Mouse (Mus musculus) right cerebral cortex, adult 2 months (tissue): ENCODE measurements around the gene Actn4.

Experiments used
- DNase-seq, 2 experiments: peaks; one replicate each; pipeline ENCODE4 v3.0.0; 2021 to 2022; ENCODE audit warnings: low spot score in 2 of 2

Gene Actn4

DNA sequence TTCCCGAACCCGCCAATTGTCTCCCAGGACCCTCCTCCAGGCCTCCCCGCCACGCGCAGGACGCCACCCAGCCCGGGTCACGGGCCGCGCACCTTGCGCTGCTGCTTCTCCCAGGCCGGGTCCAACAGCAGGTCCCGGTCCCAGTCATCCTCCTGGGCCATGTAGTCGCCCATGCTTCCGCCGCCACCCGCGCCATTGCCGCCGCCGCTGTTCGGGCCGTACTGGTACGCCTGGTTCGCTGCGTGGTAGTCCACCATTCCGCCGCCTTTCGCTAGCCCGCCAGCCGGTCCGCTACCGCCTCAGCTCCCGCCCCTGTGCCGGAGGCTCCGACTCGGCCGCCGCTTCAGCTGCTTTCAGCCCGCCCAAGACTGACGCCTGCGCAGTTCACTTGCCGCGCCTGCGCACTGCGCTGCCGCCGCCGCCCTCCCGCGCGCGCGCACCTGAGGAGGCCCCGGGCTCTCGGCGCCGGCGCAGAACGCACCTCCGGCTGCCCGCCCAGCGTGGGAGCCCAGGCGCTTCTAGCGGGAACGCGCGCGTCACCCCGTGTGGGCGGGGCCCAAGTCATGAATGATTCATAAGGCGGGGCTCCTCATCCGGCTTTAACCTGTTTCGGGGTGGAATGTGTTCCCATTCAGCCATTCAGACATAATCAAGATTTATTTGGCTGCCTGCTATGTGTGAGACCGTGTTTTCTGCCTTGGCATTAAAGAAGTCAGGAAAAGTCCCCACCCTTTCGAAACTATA is at the start of gene Actn4:
Gene Actn4, minus strand, starts transcription at position 414 of the 744 bp plus-strand sequence.
- DNase-seq, result peak; percentile 99

DNA sequence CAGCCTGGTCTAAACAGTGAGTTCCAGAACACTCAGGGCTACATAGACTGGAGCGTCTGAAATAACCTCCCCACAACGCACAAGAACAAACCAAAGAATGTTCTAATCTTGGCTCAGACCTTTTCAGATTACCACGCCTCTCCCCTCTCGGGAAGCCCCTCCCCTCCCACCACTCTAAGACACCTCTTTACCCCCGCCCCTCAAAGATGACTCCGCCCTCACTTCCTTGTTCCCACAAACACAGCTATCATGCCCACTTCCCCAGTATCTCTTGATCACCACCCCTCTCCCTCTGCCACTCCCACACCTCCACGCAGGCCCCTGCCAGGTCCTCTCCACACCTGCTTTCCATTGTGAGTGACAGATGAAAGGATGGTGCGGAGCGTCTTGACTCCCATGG is 46.6 kb upstream of the Actn4 start:
- no peak for DNase-seq

DNA sequence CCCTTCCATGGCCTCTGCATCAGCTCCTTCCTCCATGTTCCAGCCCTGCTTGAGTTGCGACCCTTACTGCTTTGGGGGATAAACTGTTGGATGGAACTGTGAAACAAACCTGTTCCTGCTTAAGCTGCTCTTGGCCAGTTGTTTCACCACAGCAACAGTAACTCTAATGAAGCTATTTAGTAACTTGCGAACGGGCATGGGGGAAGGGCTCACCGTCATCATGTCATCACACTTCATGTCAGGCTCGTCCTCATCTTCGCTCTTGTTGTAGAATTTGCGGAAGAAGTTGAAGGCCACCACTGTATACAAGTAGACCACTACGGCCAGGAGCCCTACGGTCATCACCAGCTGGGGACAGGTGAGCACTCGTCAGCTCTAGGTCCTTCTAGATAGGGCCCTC is 46.0 kb upstream of the Actn4 start:
- DNase-seq, result no peak

DNA sequence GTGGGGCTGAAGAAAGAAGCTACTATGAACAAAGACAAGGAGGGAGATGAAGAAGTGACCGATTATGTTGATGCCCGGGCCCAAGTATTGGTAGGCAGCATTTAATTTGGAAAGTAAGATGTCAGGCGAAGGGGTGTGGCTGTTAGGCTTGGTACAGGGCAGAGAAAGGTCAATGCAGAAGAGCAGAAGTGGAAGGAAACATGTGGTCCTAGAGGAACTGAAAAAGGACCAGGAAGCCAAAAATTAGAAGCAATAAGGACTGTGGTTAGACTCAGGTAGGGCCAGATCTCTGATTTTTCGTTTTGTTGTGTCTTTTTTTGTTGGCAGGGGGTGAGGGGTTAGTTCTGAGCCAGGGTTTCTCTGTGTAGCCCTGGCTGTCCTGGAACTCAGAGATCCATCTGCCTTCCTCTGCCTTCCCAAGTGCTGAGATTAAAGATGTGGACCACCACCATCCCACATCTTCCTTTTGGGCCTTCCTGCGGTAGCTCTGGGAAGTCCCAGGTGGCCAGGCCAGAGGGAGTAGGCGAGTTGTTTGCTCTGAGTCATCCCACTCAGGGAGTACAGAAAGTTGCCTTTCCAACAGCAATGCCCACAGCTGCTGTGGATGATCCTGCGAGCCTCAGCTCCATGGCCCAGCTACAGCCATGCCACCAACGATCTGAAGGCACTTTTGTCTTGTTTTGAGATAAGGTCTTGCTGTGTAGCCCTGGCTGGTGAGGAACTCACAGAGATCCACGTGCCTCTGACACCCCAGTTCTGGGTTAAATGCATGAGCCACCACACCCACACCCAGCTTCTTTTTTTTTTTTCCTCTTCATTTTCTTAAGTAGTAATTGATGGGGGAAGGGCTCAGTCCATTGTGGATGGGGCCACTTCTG is 45.3 kb upstream of the Actn4 start:
- DNase-seq, result peak in 1 of 2 experiments; percentile 8

DNA sequence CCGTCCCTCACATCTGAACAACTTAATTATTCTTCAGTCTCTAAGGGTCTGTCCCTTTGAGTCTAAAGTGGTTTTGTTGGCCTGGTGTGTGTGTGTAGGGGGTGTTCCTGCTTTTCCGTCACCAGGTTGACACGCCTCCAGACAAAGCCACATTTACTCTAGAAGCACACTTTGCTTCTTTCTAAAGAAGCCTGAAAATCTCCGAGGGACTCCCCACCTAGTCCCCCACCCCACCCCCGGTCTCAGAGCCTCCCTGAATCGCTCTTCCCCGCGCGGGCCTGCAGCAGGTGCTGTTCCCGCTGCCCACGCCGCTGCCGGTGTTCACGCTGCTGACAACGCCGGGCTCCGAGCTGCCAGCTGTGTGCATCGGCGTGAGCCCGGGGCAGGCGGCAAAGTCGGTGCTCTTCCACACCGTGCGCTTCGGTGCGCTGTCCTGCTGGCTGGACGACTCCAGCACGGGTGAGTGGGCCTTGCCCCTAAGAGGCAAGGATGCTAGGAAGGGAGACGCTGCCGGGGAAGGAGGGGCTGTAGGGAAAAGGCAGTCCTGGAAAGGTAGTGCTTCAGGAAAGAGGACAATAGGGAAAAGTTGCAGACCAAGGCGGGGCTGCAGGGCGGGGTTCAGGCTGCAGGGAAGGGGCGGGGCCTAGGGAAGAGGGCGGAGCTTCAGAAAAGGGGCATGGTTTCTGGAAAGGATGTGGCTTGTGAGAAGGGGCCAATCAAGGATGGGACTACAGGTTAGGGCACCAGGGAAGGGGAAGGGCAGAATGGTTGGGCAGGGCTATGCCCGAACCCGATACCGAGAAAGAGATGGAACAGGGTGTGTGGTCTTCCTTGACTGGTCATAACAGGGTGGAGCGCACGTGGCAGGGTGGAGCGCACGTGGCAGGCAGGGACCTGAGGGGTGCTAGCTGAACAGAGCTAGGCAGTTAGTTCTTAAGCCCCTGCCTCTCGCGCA is 38.8 kb upstream of the Actn4 start:
- peak; percentile 41 to 51 for DNase-seq

DNA sequence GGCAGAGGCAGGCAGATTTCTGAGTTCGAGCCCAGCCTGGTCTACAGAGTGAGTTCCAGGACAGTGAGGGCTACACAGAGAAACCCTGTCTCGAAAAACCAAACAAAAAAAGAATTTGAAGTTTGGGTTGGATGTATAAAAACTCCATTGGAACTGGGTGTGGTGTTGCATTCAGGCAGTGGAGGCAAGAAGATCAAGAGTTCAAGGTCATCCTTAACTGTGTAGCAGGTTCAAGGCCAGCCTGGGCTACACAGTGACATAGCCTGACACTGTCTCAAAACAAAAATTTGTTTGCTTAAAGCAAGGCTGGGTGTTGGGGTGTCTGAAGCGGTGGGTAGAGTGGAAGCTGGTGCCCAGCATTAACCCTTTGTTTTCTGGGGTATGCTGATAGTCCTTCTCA is 31.3 kb upstream of the Actn4 start:
- DNase-seq, result no peak

DNA sequence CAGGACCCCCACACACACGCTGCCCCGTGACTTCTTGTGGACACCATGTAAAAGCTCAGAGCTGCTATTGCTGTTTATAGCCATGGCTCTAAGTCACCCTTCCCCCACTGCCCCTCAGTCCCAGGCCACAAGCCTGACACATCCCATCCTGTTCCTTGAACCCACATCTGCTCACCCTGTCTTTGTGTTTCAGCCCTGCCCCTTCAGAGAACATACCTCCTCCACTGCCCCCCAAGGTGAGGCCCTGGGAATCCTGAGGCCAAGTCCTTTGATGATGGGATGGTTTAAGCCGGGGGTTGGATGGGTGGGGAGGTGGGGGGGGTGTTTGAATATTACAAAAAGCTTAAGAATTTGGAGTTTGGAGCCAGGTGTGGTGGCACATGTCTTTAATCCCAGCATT is 30.9 kb upstream of the Actn4 start:
- DNase-seq, result no peak

DNA sequence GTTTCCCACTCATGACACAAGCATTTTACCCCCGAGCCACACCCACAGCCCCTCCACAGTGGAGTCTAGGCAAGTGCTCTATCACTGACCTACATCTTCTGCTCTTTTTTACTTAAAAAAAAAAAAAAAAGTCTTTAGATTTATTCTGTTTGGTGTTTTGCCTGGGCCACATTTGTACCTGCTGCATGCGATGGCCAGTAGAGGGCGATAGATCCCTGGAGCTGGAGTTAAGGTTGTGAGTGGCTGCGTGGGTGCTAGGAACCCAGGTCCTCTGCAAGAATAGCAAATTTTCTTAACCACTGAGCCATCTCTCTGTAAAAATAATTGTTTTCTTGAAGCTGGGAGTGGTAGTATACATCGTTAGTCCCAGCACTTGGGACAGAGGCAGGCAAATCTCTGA is 29.5 kb upstream of the Actn4 start:
- no peak for DNase-seq

DNA sequence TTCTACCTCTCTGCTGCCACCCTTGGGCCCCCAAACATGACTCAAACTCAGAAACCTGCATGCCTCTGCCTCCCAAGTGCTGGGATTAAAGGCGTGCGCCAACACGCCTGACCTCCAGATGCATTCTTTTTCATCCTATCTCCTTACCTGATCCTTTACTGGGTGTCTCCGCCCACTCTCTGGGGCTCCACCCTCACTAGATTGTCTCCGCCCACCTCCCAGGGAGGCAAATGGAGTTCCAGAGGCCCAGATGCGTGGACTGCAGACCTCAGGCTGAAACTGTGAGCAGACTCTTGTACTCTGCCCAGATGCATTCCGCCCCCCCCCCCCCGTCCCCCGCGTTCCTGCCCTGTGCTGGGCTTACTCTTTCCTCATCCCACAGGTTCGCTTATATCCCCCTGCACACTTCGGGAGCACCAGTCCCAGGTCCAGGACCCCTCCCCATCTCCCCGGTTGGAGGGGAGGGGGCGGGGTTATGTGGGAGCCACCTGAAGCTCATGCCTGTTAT is 28.7 kb upstream of the Actn4 start:
- no peak for DNase-seq

DNA sequence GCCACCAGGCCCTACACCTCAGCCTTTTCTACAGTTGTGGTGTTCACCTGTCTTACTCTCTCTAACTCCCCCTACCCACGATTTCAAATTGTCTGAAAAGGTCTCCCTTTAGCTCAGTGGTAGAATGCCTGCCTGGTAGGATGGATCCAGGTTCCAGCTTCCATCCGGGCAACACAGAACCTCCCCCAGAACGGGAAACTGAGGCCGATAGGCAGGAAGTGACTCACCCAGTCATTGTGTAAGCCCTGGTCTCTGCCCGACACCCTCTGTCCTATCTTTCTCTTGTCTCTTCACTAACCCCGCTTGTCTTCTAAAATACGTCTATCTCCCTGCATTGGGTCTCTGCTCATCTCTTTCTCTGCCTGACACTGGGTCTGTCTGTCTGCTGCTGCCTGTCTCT is 23.1 kb upstream of the Actn4 start:
- no peak for DNase-seq

DNA sequence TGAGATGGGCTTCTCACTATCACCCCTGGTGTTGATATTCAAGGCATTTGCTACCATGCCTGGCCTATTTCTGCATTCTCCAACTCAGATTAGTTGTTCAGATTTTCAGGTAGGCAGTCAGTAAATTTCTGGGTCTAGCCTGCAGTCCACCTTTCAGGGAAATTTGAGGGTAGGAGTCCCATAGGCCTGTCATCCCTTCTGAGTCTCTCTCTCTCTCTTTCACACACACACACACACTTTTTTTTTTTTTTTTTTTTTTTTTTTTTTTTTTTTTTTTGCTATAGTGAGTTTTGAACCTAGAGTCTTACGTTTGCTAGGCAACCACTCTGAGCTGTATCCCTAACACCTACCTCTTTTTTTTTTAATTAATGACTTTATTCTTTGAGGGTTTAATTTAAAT is 22.3 kb upstream of the Actn4 start:
- no peak for DNase-seq

DNA sequence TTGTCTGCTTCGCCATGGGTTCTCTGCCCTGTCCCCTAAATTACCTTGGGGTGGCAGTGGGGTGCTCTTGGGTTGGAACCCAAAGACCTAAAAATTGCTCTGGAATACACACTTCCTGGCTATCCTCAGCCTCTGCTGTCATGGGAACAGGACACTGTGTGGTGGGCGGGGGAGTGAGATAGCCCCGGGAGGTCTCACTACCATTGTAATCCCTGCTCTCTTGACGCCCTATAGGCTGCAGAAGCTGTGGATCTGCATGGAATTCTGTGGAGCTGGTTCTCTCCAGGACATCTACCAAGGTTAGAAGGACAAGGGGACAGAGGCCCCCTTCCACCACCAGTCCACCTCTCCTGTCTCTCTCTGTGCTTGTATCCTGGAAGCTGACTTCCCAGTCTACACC is 21.7 kb upstream of the Actn4 start:
- no peak for DNase-seq

DNA sequence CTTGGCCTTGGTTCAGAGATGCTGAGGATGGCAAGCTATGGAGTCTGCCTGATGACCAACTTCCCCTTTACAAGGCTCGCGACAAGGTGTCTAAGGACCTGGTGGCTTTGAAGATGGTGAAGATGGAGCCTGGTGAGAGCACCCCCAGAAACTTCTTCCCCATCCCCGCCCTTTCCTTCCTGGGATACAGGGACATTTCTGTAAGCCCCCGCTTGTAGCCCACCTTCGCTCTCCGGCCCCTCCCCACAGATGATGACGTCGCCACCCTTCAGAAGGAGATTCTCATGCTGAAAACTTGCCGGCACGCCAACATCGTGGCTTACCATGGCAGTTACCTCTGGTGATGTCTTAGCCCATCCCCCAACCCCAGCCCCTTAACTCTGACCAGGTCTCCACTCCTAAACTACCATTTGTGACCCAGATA is 21.0 kb upstream of the Actn4 start:
- DNase-seq, result no peak

DNA sequence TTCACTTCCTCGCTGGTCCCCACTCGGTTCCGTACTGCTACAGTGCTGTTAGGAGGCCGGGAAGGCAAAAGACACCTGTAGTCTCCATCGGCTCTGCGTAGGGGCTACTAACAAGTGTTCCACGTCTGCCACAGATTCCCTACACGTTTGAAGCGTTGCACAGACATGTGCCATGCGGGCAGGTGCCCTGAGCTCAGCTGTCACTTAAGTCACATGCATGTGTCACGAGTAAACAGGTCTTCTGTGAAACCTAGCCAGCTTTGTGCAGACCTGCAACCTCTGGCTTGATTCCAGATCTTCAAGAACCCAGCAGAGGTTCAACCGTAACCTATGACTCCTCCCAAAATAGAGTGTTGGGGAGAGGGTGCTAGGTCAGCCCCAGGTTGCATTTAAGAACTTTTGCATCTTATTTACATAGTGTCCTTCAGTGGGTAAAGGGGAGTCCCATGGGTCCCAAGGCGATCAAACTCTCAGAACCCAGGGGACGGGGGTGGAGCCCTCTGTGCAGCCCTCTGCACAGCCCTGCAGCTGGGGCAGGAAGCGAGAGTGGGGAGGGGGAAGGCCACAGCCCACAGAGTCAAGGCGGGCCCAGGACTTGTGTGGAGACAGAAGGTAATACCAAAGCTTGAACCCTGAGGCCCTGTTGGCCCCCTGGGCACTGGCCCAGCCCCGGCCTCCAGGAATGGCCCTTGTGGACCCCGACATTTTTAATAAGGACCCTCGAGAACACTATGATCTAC is 20.3 kb upstream of the Actn4 start:
- no peak for DNase-seq

DNA sequence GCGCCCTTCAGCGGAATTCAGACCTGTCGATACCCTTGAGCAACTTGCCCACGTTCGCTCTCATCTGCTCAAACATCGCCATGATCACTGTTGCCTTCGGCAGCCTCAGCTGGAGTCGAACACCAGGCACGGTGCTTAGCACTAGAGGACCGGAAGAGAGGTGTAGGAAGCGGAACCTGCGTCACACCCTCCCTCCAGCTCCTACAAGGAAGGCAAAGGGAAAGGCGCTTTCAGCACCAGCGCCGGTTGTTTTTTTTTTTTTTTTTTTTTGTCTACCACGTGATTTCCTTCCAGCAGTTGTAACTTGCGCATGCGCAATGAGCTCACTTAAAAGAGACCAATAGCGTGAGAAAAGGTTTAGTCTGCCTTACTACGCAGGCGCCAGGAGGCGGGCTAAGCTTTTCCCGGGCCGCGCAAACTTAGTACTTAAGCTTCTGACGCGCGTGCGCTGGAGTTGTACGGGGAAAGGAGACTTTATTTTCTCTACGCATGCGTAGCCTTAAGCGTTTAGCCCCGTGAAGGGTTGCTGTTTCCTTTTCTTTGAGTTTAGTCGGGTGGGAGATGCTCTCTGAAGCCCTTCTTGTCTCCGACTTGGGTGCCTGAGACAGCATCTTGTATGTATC is 19.6 kb upstream of the Actn4 start, which contains the start of the genes Eif3k and Map4k1:
Gene Eif3k, minus strand, starts transcription at position 214 of the 623 bp plus-strand sequence.
Gene Map4k1, plus strand, starts transcription at position 400 of the 623 bp plus-strand sequence.
- DNase-seq, result peak; percentile 99

DNA sequence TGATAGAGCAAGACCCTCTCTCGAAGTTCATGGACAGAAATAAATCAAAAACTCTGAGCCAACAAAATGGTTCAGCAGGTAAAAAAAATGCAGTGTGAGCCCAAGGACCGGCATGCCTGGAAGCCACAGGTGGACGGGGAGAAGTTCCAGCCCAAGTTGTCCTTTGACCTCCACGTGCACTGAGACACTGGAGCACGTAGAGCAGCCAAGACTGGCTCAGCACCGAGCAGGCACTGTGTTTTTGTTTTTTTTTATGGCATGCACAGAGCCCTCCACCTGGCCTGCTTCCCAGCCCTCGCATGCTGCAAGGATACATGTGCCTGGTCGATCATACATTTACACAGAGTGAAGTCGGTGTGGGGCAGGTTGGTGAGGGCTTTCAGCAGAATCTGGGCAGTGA is 15.4 kb upstream of the Actn4 start:
- no peak for DNase-seq

DNA sequence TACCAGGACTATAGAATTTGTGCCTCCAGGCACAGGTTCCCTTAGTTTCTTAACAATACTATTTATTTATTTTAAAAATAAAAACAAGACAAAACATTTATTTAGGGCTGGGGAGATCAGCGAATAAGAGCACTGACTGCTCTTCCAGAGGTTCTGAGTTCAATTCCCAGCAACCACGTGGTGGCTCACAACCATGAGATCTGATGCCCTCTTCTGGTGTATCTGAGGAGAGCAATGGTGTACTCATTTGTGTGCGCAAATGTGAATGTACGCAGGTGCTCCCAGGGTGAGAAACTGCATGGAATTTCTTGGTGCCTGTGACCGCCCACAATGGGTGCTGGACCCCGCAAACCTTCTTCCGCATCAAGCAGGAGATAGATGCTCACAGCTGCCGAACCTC is 10.9 kb upstream of the Actn4 start:
- DNase-seq, result no peak

DNA sequence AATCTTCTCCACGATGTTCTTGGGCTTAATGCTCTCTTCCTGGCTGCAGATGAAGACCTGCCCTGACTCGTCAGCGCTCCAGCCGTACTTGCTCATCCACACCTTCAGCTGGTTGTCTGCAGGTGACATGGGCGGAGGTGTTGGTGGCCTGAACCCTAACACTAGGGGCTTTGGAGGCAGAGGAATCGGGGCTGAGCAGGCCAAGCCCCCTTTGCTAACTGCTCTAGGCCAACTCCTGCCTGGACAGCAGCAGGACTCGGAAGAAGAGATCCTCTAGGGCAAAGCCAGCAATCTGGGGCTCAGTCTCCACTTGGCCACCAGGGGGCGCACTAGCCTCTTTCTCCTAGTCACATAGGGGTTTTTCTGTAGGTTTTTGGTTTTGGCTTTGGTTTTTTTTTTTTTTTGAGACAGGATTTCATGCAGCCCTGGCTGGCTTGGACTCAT is 10.4 kb upstream of the Actn4 start:
- peak; percentile 74 to 83 for DNase-seq

DNA sequence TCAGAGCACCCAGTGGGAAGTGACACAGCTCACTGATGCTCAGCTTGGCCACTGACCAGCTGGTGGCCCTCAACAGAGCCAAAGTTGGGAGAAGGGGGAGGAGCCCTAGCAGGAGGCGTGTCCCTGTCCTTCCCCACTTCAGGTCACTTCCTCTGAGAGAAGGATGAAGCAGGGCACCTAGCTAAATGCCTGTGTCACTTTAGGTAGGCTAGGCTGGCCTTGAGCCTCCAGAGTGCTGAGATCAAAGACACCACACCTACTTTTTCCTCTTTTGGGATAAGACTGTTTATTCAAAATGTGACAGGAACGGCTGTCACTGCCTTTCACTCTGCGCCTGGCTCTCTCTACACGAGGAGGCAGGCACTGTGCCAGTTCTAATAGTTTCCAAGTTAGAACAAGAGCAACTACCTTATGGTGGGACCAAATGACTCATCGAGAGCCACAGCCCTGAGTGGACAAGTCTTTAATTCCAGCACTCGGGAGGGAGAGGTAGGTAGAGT is 9.7 kb upstream of the Actn4 start:
- DNase-seq, result no peak

DNA sequence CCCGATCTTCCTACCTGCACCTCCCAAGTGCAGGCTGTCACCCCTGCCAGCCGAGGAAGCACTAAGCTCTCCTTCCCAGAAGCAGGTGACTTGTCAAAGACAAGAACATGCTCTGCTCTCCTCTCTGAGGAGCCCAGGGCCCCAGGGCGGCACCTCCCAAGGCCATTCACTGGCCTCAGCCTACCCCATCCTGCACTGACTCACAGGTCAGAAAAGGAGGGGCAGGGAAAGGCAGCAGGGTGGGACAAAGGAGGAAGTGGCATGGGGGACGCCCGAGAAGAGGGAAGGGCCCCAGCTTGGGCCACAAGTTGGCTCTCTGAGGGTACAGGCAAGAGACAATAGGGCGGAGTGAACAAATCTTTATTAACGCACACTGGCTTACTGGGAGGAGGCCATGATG is 8.9 kb upstream of the Actn4 start:
- no peak for DNase-seq
